Mouse (Mus musculus) cerebral cortex, adult 2 months (tissue): ENCODE measurements around the gene B3gat1.

ENCODE experiments used
- WGBS: fragments of 180-500 bp; shearing (Covaris S2); methylation state at CpG from one replicate; pipeline ENCODE4 v1.1.7; 2018; 5-methylcytosine and 5-hydroxymethylcytosine counted together

B3gat1 gene

GRCm38 (mm10) chr9:26733206-26733891, at the start of gene B3gat1:
Gene B3gat1, plus strand, starts transcription at chr9:26733728.
- 1% methylated on average over 60 of the region's 65 CpGs for WGBS

DNA sequence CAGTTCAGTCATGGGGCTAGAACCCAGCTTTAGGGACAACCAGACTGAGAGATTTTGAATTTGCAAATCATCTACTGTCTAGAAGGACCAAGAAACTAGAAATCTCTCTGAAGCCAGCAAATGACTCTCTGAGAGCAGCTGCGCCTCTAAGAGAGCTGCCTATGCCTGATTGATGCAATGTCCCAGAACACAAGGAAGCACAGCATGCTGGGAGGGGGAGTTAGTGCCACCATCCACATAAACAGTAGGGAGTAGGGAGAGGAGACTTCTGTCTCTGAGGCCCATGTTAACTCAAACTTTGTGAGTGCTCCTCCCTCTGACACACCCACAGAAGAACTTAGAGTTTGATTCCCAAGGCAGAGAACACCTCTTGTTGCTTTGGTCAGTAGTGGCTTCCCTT, 44.4 kb upstream of the B3gat1 start:
- WGBS, result 77% methylated on average over 1 of the region's 1 CpGs

DNA sequence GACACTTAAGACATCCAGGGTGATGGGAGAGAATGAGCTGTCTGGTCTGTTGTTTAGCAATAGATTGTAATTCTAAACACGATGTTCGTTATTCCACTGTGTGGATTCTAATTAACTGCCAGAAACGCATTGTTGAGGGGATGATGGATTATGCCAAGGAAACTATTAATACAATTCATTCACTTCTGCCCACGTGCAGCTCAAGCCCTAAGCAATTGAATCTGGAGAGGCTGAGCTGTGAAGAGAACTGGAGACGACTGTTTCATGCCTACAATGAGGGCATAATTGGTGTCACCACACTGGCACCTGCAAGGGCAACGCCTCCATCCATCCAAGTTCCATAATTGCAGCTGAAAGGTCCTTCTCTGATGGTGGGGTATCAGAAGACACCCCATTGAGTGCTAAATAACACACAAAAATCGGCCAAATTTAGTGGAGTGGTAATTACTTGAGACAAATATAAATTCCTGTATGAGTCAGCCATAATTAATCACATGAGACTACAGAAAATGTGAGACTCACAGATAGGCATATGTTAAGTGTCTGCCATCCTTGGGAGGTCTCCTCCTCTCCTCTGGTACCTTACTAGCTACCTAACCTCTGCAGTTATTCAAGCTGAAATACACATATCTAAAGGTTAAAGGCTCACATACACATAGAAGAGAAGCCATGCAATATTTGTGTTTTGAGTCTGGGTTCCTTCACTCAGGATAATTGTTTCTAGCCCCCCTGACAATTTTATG, 43.4 kb upstream of the B3gat1 start:
- WGBS, result 41% methylated on average over 7 of the region's 7 CpGs

GRCm38 (mm10) chr9:26692641-26693040, 40.9 kb upstream of the B3gat1 start:
- WGBS, result 68% methylated on average over 4 of the region's 4 CpGs

DNA sequence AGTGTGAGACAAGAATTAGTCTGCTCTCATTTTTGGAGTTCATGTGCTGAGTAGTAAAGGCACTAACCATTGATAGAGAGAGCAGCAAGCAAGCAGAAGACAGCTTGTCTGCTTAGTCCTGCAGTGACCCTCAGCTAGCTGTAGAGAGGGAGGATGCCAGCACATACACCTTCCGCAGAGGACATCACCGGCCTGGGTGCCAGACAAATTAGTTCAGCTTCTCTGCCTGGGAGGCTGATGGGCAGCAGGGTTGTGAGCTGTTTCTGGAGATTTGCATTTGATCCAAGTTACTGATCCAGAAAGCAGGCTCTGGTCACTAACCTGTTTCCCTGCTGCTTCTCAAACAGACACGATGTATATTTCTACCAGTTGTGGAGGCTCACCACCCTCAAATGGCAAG, 38.9 kb upstream of the B3gat1 start:
- 77% methylated on average over 3 of the region's 3 CpGs for WGBS

GRCm38 (mm10) chr9:26695178-26695577, 38.4 kb upstream of the B3gat1 start:
- WGBS, result 65% methylated on average over 5 of the region's 5 CpGs

GRCm38 (mm10) chr9:26698286-26698685, 35.2 kb upstream of the B3gat1 start:
- WGBS, result 53% methylated on average over 2 of the region's 2 CpGs

- 63% methylated on average over 2 of the region's 2 CpGs for WGBS
These were observed 33.2 kb upstream of the B3gat1 start for GRCm38 (mm10) chr9:26700329-26700728.

DNA sequence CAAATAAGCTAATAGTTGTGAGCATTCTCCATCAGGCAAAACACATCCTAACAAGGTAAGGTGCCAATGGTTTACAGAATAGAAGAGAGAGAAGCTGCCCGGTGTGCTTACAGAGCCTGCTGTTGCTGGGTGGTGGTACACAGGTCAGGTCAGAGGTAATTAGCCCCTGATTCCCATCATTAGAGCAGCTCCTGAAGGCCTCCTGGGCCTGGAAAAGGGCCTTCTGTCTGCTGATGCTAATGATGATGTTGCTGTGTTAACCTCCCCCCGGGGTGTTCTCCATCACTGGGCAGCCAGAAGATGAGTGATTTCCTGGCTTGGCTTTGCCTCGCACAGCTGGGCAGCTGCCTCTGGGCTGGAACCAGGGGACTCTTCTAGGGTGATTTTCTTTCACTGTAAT, 15.1 kb upstream of the B3gat1 start:
- WGBS, result 51% methylated on average over 3 of the region's 3 CpGs

GRCm38 (mm10) chr9:26721771-26722170, 11.8 kb upstream of the B3gat1 start:
- WGBS, result 53% methylated on average over 7 of the region's 7 CpGs

GRCm38 (mm10) chr9:26725709-26726108, 7.8 kb upstream of the B3gat1 start:
- WGBS, result 55% methylated on average over 3 of the region's 3 CpGs

- 73% methylated on average over 2 of the region's 2 CpGs for WGBS
These were observed 6.1 kb upstream of the B3gat1 start for GRCm38 (mm10) chr9:26727445-26727844.

DNA sequence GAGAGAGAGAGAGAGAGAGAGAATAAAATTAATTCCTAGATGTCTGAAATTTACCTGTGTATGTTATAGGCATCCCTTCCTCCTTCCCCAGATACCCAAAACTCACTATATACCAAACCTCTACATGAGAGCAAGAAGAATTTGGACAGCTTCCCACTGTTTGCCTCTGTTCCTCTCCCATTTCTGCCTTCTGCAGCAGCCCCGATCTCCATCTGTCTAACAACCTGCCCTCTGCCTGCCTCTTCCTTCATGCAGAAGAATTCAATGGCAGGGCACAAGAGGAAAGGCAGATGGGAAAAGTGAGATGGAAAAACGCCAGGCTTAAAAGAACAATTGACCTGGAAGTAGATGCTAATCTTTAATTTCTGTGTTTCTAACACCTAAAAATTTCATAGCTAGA, 5.0 kb upstream of the B3gat1 start:
- 39% methylated on average over 2 of the region's 2 CpGs for WGBS

DNA sequence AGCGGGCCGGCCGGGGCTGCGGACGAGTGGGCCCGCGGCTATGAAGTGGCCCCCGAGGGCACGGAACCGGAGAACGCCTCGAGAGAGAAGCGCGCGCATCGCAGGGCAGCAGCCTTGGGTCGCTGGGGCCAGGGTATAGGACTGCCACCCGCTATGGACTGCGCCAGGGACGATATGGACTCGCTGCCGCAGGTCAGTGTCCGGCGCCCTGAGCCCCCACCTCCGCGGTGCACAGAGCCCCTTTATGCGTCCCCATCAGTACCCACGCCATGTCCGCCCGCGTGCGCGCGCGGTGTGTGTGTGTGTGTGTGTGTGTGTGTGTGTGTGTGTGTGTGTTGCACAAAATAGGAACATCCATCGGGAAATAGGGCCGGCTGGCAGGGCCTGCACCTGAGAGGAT, 458 bp downstream of the B3gat1 start:
- WGBS, result 2% methylated on average over 37 of the region's 37 CpGs

- WGBS, result 53% methylated on average over 5 of the region's 5 CpGs
These were observed 3.6 kb downstream of the B3gat1 start for GRCm38 (mm10) chr9:26737116-26737515.

DNA sequence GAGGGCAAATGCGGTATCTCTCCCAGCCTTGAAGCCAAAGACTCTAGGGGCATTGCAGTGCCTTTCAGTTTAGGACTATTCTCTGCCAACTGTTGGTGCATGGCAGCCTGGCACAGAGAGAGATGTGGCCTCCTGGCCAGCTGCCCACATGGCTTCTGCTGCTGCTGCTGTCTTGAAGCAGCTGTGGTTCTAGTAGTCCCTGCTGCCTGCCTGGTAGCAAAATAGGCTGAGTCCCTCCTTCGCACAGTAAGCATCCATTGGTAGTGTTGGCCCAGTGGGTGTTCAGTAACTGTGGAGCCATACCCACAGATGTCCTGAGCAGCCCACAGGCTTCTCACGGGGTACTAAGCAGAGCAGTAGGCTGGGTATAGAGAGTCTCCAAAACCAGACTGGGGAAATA, 9.3 kb downstream of the B3gat1 start:
- 31% methylated on average over 3 of the region's 3 CpGs for WGBS

GRCm38 (mm10) chr9:26747121-26747520, 13.6 kb downstream of the B3gat1 start:
- 62% methylated on average over 4 of the region's 4 CpGs for WGBS

- WGBS, result 65% methylated on average over 4 of the region's 4 CpGs
These were observed 15.4 kb downstream of the B3gat1 start for GRCm38 (mm10) chr9:26748893-26749292.

DNA sequence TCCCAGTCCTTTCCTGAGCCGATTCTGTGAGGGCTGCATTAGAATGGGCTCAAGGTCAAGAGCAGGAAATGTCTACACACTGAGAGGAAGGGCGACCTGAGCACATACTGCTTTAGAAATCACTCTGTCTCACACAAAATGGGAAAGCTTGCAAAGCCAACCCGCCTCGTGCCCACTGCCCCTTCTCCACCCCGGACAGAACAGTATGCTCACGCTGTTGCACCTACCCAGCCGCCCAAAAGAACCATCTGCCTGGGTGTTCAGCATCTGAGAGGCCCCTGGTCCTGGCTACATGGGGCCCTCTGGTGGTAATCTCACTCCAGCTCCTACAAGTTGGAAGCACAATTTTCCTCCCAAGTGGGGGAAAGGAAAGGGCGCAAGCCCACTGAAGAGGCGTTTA, 26.6 kb downstream of the B3gat1 start:
- 12% methylated on average over 9 of the region's 9 CpGs for WGBS

GRCm38 (mm10) chr9:26760576-26760975, 27.0 kb downstream of the B3gat1 start:
- 46% methylated on average over 5 of the region's 5 CpGs for WGBS

DNA sequence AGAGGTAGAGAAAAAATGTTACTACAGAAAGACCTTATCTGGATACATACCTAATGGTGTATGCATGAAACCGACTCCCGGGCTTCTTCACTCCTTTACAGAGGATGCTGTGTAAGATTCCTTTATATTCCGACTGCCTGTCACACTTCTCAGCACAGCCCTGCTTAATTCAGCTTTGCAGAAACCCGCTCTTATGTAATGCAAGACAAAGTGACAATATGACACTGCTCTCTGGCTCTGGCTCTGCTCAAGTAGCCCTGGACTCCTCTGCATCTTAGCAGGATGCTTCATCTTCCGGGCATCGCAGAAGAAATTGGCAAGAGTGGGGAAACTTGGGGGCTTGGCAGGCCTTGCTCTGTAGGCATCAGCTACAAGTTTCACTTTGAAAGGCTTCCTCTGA, 28.9 kb downstream of the B3gat1 start:
- 46% methylated on average over 6 of the region's 6 CpGs for WGBS

- WGBS, result 86% methylated on average over 3 of the region's 3 CpGs
These were observed 34.7 kb downstream of the B3gat1 start for GRCm38 (mm10) chr9:26768181-26768580.

DNA sequence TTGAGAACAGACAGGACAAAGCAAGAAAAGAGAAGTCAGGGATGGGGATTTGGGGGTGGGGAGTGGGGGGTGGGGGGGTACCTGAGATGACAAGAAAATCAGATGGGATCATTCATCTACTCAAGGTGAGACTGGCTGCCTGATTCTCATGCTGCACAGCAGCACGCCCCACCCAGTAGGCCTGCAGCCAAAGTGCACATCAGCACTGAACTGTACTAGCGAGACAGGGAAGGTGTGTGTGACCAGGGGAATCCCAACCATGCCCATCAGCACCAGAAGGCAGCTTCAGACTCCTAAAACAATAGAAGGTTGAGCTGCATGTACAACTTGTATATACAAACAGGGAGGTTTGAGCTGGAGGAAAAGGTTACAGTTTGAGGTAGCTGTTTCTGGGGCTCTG, 42.2 kb downstream of the B3gat1 start:
- 78% methylated on average over 2 of the region's 2 CpGs for whole genome bisulfite sequencing
